Mouse (Mus musculus): ENCODE results near the gene Npepps. TPM values are rescaled to one million over a fixed set of nuclear protein-coding genes. Genes with fewer than 3 reads are reported as not detected.
A peak's percentile ranks its signal among the peaks of the same experiment; 100 is the strongest.
"Not testable (repeated sequence)": the region's sequence is repeated elsewhere in the genome, so short reads cannot be mapped to it uniquely, and the experiment has no call there.

The Npepps gene
- total RNA-seq, 2 experiments from 2014 or later: 51.5 to 56.9 TPM

- intact Hi-C loops (cut with DNase I): loop anchor here (5.0 kb wide), 1 partner anchor 99 kb away; no protein-coding TSS in a partner anchor
- DNase-seq: no peak
These were observed 21.0 kb upstream of the Npepps start for GRCm38 (mm10) chr11:97301406-97301805.

- DNase-seq: no peak
- intact Hi-C loops (cut with DNase I): loop anchor here (5.0 kb wide), 1 partner anchor 98 kb away; no protein-coding TSS in a partner anchor
These were observed 19.5 kb upstream of the Npepps start for GRCm38 (mm10) chr11:97299939-97300338.

GRCm38 (mm10) chr11:97296542-97296941 is 16.1 kb upstream of the Npepps start:
- intact Hi-C loops (cut with DNase I): no loop called here
- DNase-seq: no peak

GRCm38 (mm10) chr11:97292731-97293130 is 12.3 kb upstream of the Npepps start:
- no peak for DNase-seq
- intact Hi-C loops (cut with DNase I): no loop called here

GRCm38 (mm10) chr11:97289276-97290230 is 9.1 kb upstream of the Npepps start:
- intact Hi-C loops (cut with DNase I): no loop called here
- peak; percentile 48 to 75 for DNase-seq

- intact Hi-C loops (cut with DNase I): no loop called here
These were observed 7.2 kb upstream of the Npepps start for GRCm38 (mm10) chr11:97287643-97288042.

GRCm38 (mm10) chr11:97286973-97287372 is 6.5 kb upstream of the Npepps start:
- no peak for DNase-seq
- intact Hi-C loops (cut with DNase I): no loop called here

More at GRCm38 (mm10) chr11:97287643-97288042, 7.2 kb upstream of the Npepps start:
- DNase-seq: no peak

GRCm38 (mm10) chr11:97285852-97286775 is 5.7 kb upstream of the Npepps start:
- intact Hi-C loops (cut with DNase I): no loop called here
- DNase-seq: no peak

- DNase-seq: no peak
- intact Hi-C loops (cut with DNase I): no loop called here
These were observed 4.4 kb upstream of the Npepps start for GRCm38 (mm10) chr11:97284854-97285253.

GRCm38 (mm10) chr11:97282179-97282578 is 1.7 kb upstream of the Npepps start:
- intact Hi-C loops (cut with DNase I): no loop called here

GRCm38 (mm10) chr11:97279405-97280215 is 828 bp downstream of the Npepps start:
- intact Hi-C loops (cut with DNase I): loop anchor here (1.0 kb wide), 1 partner anchor 31 kb away; no protein-coding TSS in a partner anchor
- peak; percentile 35 to 37 for DNase-seq

More at GRCm38 (mm10) chr11:97282179-97282578, 1.7 kb upstream of the Npepps start:
- DNase-seq: no peak

- no peak for DNase-seq
- intact Hi-C loops (cut with DNase I): no loop called here
These were observed 1.4 kb downstream of the Npepps start for GRCm38 (mm10) chr11:97279040-97279404.

- intact Hi-C loops (cut with DNase I): no loop called here
- no peak for DNase-seq
These were observed 2.0 kb downstream of the Npepps start for GRCm38 (mm10) chr11:97278456-97278855.

GRCm38 (mm10) chr11:97277166-97277565 is 3.3 kb downstream of the Npepps start:
- intact Hi-C loops (cut with DNase I): no loop called here
- DNase-seq: no peak

- intact Hi-C loops (cut with DNase I): no loop called here
- no peak for DNase-seq
These were observed 4.4 kb downstream of the Npepps start for GRCm38 (mm10) chr11:97276019-97276418.

GRCm38 (mm10) chr11:97275349-97275748 is 5.1 kb downstream of the Npepps start:
- intact Hi-C loops (cut with DNase I): no loop called here
- DNase-seq: no peak

- intact Hi-C loops (cut with DNase I); DNase-seq: not testable (repeated sequence)
These were observed 5.5 kb downstream of the Npepps start for GRCm38 (mm10) chr11:97274947-97275346.

GRCm38 (mm10) chr11:97273613-97274012 is 6.8 kb downstream of the Npepps start:
- intact Hi-C loops (cut with DNase I): no loop called here
- no peak for DNase-seq

GRCm38 (mm10) chr11:97272835-97273234 is 7.6 kb downstream of the Npepps start:
- DNase-seq: no peak
- intact Hi-C loops (cut with DNase I): no loop called here

- intact Hi-C loops (cut with DNase I); DNase-seq: not testable (repeated sequence)
These were observed 10.4 kb downstream of the Npepps start for GRCm38 (mm10) chr11:97270004-97270403.

All from gastrocnemius, postnatal 36 days (tissue).